Mouse (Mus musculus) limb, embryonic 15.5 days (tissue): ENCODE measurements around the gene Pakap. TPM values are rescaled to one million over a fixed set of nuclear protein-coding genes. Genes with fewer than 3 reads are reported as not detected.

ENCODE experiments used
- ATAC-seq: fragments of 200-750 bp; cut with Nextera tagmentation; 2 replicates; pipeline ENCODE4 v1.8.0; 2017; ENCODE audit warnings: low read depth, moderate TSS enrichment; ENCODE audit not compliant: insufficient number of reproducible peaks, low FRiP score, low TSS enrichment
- H3K27ac ChIP-seq: fragments of 300-500 bp; sonication (generic); 2 replicates; pipeline ENCODE4 v1.5.1; 2015; ENCODE audit warnings: moderate library complexity, mild to moderate bottlenecking, inconsistent platforms
- H3K27me3 ChIP-seq: fragments of 300-500 bp; sonication (generic); 2 replicates; pipeline ENCODE4 v1.6.1; 2015; ENCODE audit warnings: inconsistent platforms
- H3K36me3 ChIP-seq: fragments of 300-500 bp; sonication (generic); 2 replicates; pipeline ENCODE4 v1.6.1; 2015; ENCODE audit warnings: inconsistent platforms
- H3K4me1 ChIP-seq: fragments of 300-500 bp; sonication (generic); 2 replicates; pipeline ENCODE4 v1.6.1; 2015; ENCODE audit warnings: inconsistent platforms
- H3K4me2 ChIP-seq: fragments of 300-500 bp; sonication (generic); 2 replicates; pipeline ENCODE4 v1.6.1; 2015; ENCODE audit warnings: mild to moderate bottlenecking, inconsistent platforms
- H3K4me3 ChIP-seq: fragments of 300-500 bp; sonication (generic); 2 replicates; pipeline ENCODE4 v1.5.1; 2015; ENCODE audit warnings: mild to moderate bottlenecking, inconsistent platforms
- H3K9ac ChIP-seq: fragments of 300-500 bp; sonication (generic); 2 replicates; pipeline ENCODE4 v1.6.1; 2015; ENCODE audit warnings: inconsistent platforms
- H3K9me3 ChIP-seq: fragments of 300-500 bp; sonication (generic); 2 replicates; pipeline ENCODE4 v1.6.1; 2016; ENCODE audit warnings: inconsistent platforms
- WGBS: fragments of 180-500 bp; shearing (Covaris S2); methylation state at CpG from one replicate; pipeline ENCODE4 v1.1.7; 2015; 5-methylcytosine and 5-hydroxymethylcytosine counted together
- polyA plus RNA-seq: library from polyadenylated mRNA; unstranded; fragments of >200 nt; fragmentation: Nextera tagmentation; extraction: Ambion mirVana; gene quantifications from 2 replicates; pipeline ENCODE4 v1.2.1, GENCODE M21; 2015

Pakap gene
- polyA plus RNA-seq, 1 experiment from 2014 or later = 30.5 TPM

DNA sequence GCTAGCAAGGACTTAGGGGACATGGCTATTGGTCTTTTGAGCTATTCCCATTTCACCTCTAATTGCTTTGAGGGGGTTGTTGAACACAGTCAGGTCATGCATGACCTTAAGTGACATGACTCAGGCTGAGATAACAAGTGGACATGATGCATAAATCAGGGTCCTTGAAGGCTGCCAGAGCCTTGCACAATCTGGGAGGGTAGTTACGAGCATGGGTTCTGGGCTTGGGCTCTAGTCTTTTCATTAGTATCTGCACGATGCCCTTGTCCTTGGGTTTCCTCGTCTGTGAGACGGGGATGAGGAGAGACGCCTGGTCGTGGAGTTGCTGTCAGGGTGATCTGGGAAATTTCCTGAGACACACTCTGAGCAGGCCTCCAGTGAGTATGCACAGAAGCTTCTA lies 6.7 kb downstream of the Pakap start:
- Histone ChIP-seq H3K9me3 (no peaks in the 10 kb centered on the region), H3K4me2 (no peak overlapping the region), H3K4me3 (no peak overlapping the region), H3K4me1 (peaks cover 15% of the 10 kb centered on the region), H3K36me3 (no peaks in the 10 kb centered on the region), H3K27ac (no peak overlapping the region), H3K27me3 (no peaks in the 10 kb centered on the region), H3K9ac (no peak overlapping the region)
- no peak for ATAC-seq
- WGBS = 76% methylated on average over 6 of the region's 6 CpGs

DNA sequence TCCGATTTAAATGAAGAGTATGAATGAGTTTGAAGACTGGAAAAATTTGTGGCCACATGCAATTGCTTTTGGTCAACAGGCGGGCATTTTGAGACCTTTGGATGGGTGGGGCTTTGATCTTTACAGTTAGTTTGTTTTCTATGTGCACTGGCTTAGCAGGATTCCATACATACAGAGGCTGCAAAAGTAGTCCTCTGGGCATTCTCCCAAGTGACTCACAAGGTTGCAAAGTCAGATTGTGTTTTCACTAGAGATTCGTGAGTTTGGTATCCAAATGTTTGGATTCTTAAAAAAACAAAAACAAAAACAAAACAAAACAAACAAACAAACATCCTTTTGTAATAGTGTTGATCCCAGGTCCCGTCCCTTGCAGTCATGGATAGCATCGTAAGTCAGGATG lies 7.7 kb downstream of the Pakap start:
- no peaks in the 10 kb centered on the region for H3K9me3 ChIP-seq
- 82% methylated on average over 5 of the region's 5 CpGs for WGBS
- peaks cover 6% of the 10 kb centered on the region for H3K4me1 ChIP-seq
- H3K36me3 ChIP-seq = 0 out of 2 replicates have a peak, but pooled peaks cover 2% of the 10 kb centered on the region
- no peak for ATAC-seq
- H3K27ac ChIP-seq = no peak overlapping the region
- H3K4me2 ChIP-seq = no peak overlapping the region
- H3K27me3 ChIP-seq = no peaks in the 10 kb centered on the region
- no peak overlapping the region for H3K4me3 ChIP-seq
- H3K9ac ChIP-seq = no peak overlapping the region

DNA sequence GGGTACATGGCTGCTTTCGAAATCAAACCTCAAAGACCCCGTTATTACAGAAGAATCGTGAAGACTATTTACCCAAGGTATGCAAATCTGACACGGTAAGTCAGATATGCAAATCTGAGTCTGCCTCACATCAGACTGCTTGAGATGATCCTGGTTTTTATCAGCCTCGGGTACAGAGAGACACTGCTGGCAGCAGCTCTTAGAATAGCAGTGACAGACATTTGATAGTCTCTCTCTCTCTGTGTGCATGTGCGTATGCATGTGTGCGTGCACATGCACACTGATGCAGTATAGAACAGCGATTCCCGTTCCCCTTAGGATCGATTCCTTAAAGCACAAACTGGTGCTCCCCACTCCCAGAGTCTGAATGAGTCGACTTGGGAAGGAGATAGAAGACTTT lies 8.1 kb downstream of the Pakap start:
- WGBS = 83% methylated on average over 11 of the region's 11 CpGs
- Histone ChIP-seq H3K4me2 (no peak overlapping the region), H3K27ac (no peak overlapping the region), H3K4me3 (no peak overlapping the region), H3K27me3 (no peaks in the 10 kb centered on the region), H3K9ac (no peak overlapping the region), H3K36me3 (0 out of 2 replicates have a peak, but pooled peaks cover 2% of the 10 kb centered on the region), H3K4me1 (0 out of 2 replicates have a peak, but pooled peaks cover 4% of the 10 kb centered on the region), H3K9me3 (no peaks in the 10 kb centered on the region)
- no peak for ATAC-seq

DNA sequence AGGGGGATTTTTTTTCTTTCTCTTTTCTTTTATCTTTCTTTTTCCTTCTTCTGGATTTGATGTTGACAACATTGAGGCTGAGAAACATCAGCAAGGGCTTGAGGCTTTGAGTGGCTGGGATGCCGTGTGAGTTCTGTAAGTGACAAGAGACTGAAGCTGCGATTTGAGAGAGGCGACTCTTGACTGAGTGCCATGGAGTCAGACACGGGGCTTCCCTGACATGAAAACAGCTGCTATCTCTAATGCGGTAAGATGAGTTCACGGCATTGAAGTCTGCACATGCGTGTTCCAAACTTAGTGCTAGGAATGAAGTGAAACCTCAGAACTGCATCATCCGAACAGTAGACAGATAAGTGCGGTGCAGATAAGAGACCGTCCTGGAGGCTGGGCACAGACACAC lies 11.7 kb downstream of the Pakap start:
- no peak overlapping the region for H3K27ac ChIP-seq
- H3K36me3 ChIP-seq = 0 out of 2 replicates have a peak, but pooled peaks cover 2% of the 10 kb centered on the region
- no peaks in the 10 kb centered on the region for H3K9me3 ChIP-seq
- ATAC-seq = no peak
- H3K4me3 ChIP-seq = no peak overlapping the region
- H3K4me2 ChIP-seq = no peak overlapping the region
- no peaks in the 10 kb centered on the region for H3K27me3 ChIP-seq
- 85% methylated on average over 10 of the region's 10 CpGs for WGBS
- 0 out of 2 replicates have a peak, but pooled peaks cover under 1% of the 10 kb centered on the region for H3K4me1 ChIP-seq
- H3K9ac ChIP-seq = no peak overlapping the region

- H3K4me1 ChIP-seq = no peaks in the 10 kb centered on the region
- H3K9ac ChIP-seq = no peak overlapping the region
- H3K4me2 ChIP-seq = no peak overlapping the region
- no peaks in the 10 kb centered on the region for H3K9me3 ChIP-seq
- 65% methylated on average over 6 of the region's 6 CpGs for WGBS
- H3K4me3 ChIP-seq = no peak overlapping the region
- no peaks in the 10 kb centered on the region for H3K27me3 ChIP-seq
- 0 out of 2 replicates have a peak, but pooled peaks cover under 1% of the 10 kb centered on the region for H3K36me3 ChIP-seq
- H3K27ac ChIP-seq = no peak overlapping the region
- no peak for ATAC-seq
Measured at GRCm38 (mm10) chr4:57585281-57585800, 17.4 kb downstream of the Pakap start.

- H3K4me2 ChIP-seq = no peak overlapping the region
- no peak overlapping the region for H3K27ac ChIP-seq
- no peak overlapping the region for H3K9ac ChIP-seq
- ATAC-seq = no peak
- WGBS = 54% methylated on average over 7 of the region's 7 CpGs
- H3K27me3 ChIP-seq = no peaks in the 10 kb centered on the region
- no peaks in the 10 kb centered on the region for H3K4me1 ChIP-seq
- H3K36me3 ChIP-seq = no peaks in the 10 kb centered on the region
- H3K9me3 ChIP-seq = no peaks in the 10 kb centered on the region
- H3K4me3 ChIP-seq = no peak overlapping the region
Measured at GRCm38 (mm10) chr4:57586933-57587658, 19.1 kb downstream of the Pakap start.

DNA sequence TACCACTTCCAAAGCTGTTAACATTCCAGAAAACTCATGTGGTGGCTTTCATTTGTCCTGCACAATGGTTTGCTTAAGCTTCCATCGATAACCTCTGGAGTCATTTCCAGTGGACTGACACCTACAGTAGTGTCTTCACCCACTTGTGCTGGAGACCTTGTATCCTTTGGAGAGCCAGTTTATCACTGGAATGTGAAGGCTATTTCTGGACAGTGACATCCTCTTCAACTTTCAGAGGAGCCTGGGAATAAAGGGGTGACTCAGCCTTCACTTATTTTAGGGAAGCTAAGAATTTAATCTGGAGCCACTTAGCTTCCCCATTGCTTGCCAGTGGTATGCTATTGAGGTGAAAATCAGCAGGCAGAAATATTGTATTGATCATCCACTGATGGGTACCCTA lies 20.4 kb downstream of the Pakap start:
- Histone ChIP-seq H3K27ac (no peak overlapping the region), H3K4me1 (no peaks in the 10 kb centered on the region), H3K4me2 (no peak overlapping the region), H3K4me3 (no peak overlapping the region), H3K9ac (no peak overlapping the region), H3K9me3 (no peaks in the 10 kb centered on the region), H3K36me3 (no peaks in the 10 kb centered on the region), H3K27me3 (no peaks in the 10 kb centered on the region)
- no peak for ATAC-seq
- 93% methylated on average over 1 of the region's 1 CpGs for WGBS

DNA sequence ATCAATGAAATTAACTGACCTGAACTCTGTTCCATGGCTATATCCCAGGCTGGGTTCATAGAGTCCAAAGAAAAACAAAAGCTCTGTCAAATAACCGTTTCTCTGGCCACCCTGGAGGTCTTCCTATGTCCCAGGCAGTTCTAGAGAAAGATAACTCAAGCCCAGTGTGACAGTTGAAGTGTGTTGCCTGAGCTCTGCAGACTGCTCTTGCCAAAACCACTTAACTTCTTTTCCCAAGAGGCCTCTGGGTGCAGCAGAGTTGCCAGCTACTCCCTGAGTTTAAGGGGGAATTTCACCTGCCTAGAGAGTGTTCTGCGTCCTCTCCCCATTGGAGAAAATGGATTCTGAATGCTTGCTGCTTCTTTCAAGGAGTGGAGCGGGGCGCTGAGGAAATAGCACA lies 24.8 kb downstream of the Pakap start:
- no peaks in the 10 kb centered on the region for H3K36me3 ChIP-seq
- no peak overlapping the region for H3K4me3 ChIP-seq
- no peak for ATAC-seq
- H3K9ac ChIP-seq = no peak overlapping the region
- H3K27ac ChIP-seq = no peak overlapping the region
- no peaks in the 10 kb centered on the region for H3K4me1 ChIP-seq
- no peaks in the 10 kb centered on the region for H3K9me3 ChIP-seq
- H3K4me2 ChIP-seq = no peak overlapping the region
- 72% methylated on average over 4 of the region's 4 CpGs for WGBS
- no peaks in the 10 kb centered on the region for H3K27me3 ChIP-seq

DNA sequence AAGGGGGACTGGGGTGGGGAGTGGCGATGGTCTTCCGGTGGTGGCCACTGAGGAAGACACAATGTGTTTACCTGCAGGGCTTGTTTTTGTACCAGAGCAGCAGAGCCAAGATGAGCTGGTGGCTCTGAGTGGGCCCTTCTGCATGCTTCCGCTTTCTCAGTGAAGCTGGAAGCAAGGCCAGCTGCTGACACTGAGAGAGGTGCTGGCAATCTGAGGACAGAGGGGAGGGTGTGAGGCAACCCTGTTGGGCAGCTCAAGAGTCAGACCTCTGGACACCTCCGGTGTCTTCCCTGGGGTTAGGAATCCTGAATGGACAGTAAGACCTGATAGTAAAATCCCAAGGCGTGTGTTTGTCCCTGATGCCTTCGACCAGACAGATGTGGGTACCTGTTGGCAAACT lies 32.0 kb downstream of the Pakap start:
- ATAC-seq = no peak
- 92% methylated on average over 6 of the region's 6 CpGs for WGBS
- no peak overlapping the region for H3K4me2 ChIP-seq
- H3K27ac ChIP-seq = no peak overlapping the region
- H3K9me3 ChIP-seq = no peaks in the 10 kb centered on the region
- H3K4me1 ChIP-seq = no peaks in the 10 kb centered on the region; the same call in 1 of the 2 replicates
- no peaks in the 10 kb centered on the region for H3K36me3 ChIP-seq
- H3K27me3 ChIP-seq = no peaks in the 10 kb centered on the region
- H3K9ac ChIP-seq = no peak overlapping the region
- H3K4me3 ChIP-seq = no peak overlapping the region

GRCm38 (mm10) chr4:57600685-57601457 lies 32.9 kb downstream of the Pakap start:
- WGBS = 79% methylated on average over 11 of the region's 11 CpGs
- H3K4me3 ChIP-seq = no peak overlapping the region
- H3K36me3 ChIP-seq = no peaks in the 10 kb centered on the region
- no peak for ATAC-seq
- H3K9me3 ChIP-seq = no peaks in the 10 kb centered on the region
- H3K27me3 ChIP-seq = no peaks in the 10 kb centered on the region
- no peak overlapping the region for H3K27ac ChIP-seq
- no peak overlapping the region for H3K9ac ChIP-seq
- no peak overlapping the region for H3K4me2 ChIP-seq
- H3K4me1 ChIP-seq = no peaks in the 10 kb centered on the region; the same call in 1 of the 2 replicates

- 78% methylated on average over 9 of the region's 9 CpGs for WGBS
- H3K4me1 ChIP-seq = peaks cover 6% of the 10 kb centered on the region; the same call in 1 of the 2 replicates
- no peaks in the 10 kb centered on the region for H3K9me3 ChIP-seq
- ATAC-seq = no peak
- no peak overlapping the region for H3K9ac ChIP-seq
- H3K27me3 ChIP-seq = no peaks in the 10 kb centered on the region
- no peak overlapping the region for H3K4me2 ChIP-seq
- H3K27ac ChIP-seq = no peak overlapping the region
- no peaks in the 10 kb centered on the region for H3K36me3 ChIP-seq
- H3K4me3 ChIP-seq = no peak overlapping the region
Measured at GRCm38 (mm10) chr4:57601458-57601835, 33.5 kb downstream of the Pakap start.
